Mouse (Mus musculus): Measurements from ENCODE around the gene Gmfb.

DNA sequence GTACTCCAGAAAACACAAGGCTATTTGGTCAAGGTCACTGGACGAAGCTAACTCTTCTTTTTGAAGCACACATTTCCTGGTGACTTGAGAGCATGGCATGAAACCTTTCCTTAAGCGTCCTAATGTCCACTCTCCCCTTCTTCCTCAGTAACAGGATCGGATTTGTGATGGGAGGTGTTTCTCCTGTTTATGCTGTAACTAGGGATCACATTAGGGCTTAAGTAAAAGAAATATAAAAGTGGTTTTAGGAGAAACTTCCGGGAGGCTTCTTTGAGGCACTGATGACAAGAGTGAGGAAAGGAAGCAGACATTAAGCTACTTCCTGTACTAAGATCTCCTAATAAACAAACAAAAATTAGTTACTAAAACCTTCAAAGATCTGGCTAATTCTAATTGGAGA is 9.3 kb upstream of the Gmfb start:
- TF ChIP-seq CTCF (IDR thresholded peaks at IDR 0.05; ENCODE audit: insufficient read depth, low read depth, low read length) (no peak), POLR2A (IDR thresholded peaks at IDR 0.05; ENCODE audit: insufficient read depth, low read depth, low read length) (no peak)
